Mouse (Mus musculus) adrenal gland (tissue): ENCODE measurements around the gene Plxna4.

Experiments
- intact Hi-C: fragments of 180-260 bp; cut with DNase I; formaldehyde crosslinking; loops from one replicate; pipeline ENCODE4 v1.15.1; 2025

Gene Plxna4

GRCm38 (mm10) chr6:32183651-32184185 is 404.3 kb downstream of the Plxna4 start:
- intact Hi-C loops = no loop called here

GRCm38 (mm10) chr6:32180012-32180358 is 408.0 kb downstream of the Plxna4 start:
- intact Hi-C loops = no loop called here

GRCm38 (mm10) chr6:32179346-32180011 is 408.5 kb downstream of the Plxna4 start:
- intact Hi-C loops = no loop called here

- intact Hi-C loops = no loop called here
Observed at GRCm38 (mm10) chr6:32177905-32178304, 410.1 kb downstream of the Plxna4 start.

- intact Hi-C loops = no loop called here
Observed at GRCm38 (mm10) chr6:32167725-32168124, 420.3 kb downstream of the Plxna4 start.

- intact Hi-C loops = no loop called here
Observed at GRCm38 (mm10) chr6:32160370-32160769, 427.6 kb downstream of the Plxna4 start.

GRCm38 (mm10) chr6:32159931-32160330 is 428.1 kb downstream of the Plxna4 start:
- intact Hi-C loops = no loop called here

GRCm38 (mm10) chr6:32158347-32158746 is 429.6 kb downstream of the Plxna4 start:
- intact Hi-C loops = no loop called here

GRCm38 (mm10) chr6:32153170-32153569 is 434.8 kb downstream of the Plxna4 start:
- intact Hi-C loops = no loop called here

GRCm38 (mm10) chr6:32150836-32151235 is 437.2 kb downstream of the Plxna4 start:
- intact Hi-C loops = no loop called here

- intact Hi-C loops = no loop called here
Observed at GRCm38 (mm10) chr6:32144771-32145170, 443.2 kb downstream of the Plxna4 start.

GRCm38 (mm10) chr6:32139537-32139936 is 448.5 kb downstream of the Plxna4 start:
- intact Hi-C loops = no loop called here

- intact Hi-C loops = no loop called here
Observed at GRCm38 (mm10) chr6:32126914-32127313, 461.1 kb downstream of the Plxna4 start.

- intact Hi-C loops = no loop called here
Observed at GRCm38 (mm10) chr6:32122584-32123265, 465.3 kb downstream of the Plxna4 start.

- intact Hi-C loops = no loop called here
Observed at GRCm38 (mm10) chr6:32120931-32121330, 467.1 kb downstream of the Plxna4 start.

GRCm38 (mm10) chr6:32109207-32109606 is 478.8 kb downstream of the Plxna4 start:
- intact Hi-C loops = no loop called here

GRCm38 (mm10) chr6:32105547-32106275 is 482.3 kb downstream of the Plxna4 start:
- intact Hi-C loops = no loop called here
